Mouse (Mus musculus): ENCODE results near the gene Camsap3.

DNA sequence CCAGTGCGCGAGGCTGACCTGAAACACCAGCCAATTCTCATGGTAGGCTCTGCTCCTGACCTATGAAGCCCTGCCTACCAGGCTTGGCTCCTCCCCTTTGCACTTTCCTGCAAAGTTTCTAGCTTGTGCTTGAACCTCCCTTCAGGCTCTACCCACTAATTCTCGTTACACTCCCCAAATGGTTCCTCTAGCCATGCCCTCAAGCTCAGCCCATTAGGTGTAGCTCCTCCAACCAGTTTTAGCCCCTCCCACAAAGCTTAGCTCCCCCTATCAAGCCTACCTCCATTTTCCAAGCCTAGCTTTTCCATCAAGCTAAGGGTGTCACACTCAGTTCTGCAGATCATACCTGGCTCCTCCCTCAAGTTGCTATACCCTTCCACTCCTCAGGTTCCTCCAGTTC, 11.0 kb downstream of the Camsap3 start:
- no peak for TF ChIP-seq CTCF (IDR thresholded peaks at IDR 0.05; ENCODE audit: low read depth)
- no peak for TF ChIP-seq EP300 (IDR thresholded peaks at IDR 0.05; ENCODE audit: low read depth)

Data from liver, postnatal 0 days (tissue).